Comparison of ENCODE assay signal across 7 mouse cellular contexts in the genomic region with DNA sequence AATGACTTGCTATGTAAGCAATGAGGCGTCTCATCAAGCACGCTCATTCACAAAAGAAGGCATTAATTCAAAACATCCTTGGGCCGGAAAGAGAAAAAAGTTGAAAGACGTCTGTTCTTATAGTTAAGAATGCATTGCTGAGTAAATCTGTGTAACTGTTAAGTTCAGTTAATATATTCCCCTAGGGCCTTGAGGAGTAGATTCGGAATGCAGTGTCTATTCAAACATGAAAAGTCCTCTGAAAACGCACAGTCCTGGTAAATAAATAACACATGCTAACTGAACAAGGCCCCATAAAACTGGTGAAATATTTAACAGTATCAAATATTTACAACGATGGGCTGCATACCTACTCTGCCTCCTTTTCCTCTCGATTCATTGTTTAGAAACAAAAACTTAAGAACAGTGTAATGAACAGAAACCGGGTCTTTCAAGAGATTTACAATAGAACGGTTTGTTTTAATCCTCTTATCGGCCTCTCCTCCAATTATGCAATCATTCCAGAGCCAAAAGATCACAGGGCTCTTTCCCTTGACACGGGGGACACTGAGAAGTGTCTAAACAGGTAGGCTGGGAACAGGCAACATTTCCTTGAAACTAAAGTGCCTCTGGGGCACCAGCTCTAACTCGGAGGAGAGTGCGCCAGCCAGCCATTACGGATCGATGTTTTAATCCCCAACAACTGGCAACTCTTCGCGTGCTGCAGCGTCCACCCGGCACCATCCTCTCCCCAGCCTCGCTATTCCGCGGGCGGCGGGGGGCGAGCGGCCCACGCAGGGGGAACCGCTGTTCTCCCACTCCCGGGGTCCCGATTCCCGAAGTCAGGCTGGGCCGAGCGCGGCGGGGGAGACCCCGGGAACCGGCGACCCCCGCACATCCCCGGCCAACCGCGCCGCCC. TPM values are rescaled to one million over a fixed set of nuclear protein-coding genes. Genes with fewer than 3 reads are reported as not detected.
DNase-seq lines count a peak whose midpoint lies in the region; ATAC-seq and TF ChIP-seq lines count a peak whose summit lies in the region.

No protein-coding gene starts in this region.

- H3K9ac ChIP-seq in forebrain, embryonic 16.5 days (replicated peaks; ENCODE audit: low read depth, low read length) = peak overlapping the region; percentile 79
- peak overlapping the region; percentile 82 for H3K9ac ChIP-seq in kidney, embryonic 15.5 days
- peak overlapping the region; percentile 46 for H3K9ac ChIP-seq in lung, postnatal 0 days (replicated peaks; ENCODE audit: low read depth)

- WGBS in forebrain, embryonic 16.5 days = under 1% methylated on average over 41 of the region's 44 CpGs
- 2% methylated on average over 44 of the region's 44 CpGs for WGBS in kidney, embryonic 15.5 days
- WGBS in lung, postnatal 0 days = 3% methylated on average over 36 of the region's 44 CpGs

- peak; percentile 26 for ATAC-seq in forebrain, embryonic 16.5 days
- ATAC-seq in kidney, embryonic 15.5 days (replicated peaks; ENCODE audit: low FRiP score) = peak; percentile 45
- ATAC-seq in lung, postnatal 0 days = peak; percentile 4

- no peaks in the 10 kb centered on the region for H3K36me3 ChIP-seq in forebrain, embryonic 16.5 days (ENCODE audit: control insufficient read depth, insufficient read depth)
- no peaks in the 10 kb centered on the region for H3K36me3 ChIP-seq in kidney, embryonic 15.5 days
- no peaks in the 10 kb centered on the region for H3K36me3 ChIP-seq in lung, postnatal 0 days (ENCODE audit: insufficient read depth, low read length)

- TF ChIP-seq EP300 in lung, postnatal 0 days (IDR thresholded peaks at IDR 0.05) = peak; percentile 23; the same call in 1 of the 2 replicates

- no peaks in the 10 kb centered on the region for H3K9me3 ChIP-seq in forebrain, embryonic 16.5 days (ENCODE audit: control insufficient read depth, low read length)
- no peaks in the 10 kb centered on the region for H3K9me3 ChIP-seq in kidney, embryonic 15.5 days (replicated peaks)
- H3K9me3 ChIP-seq in lung, postnatal 0 days (ENCODE audit: low read length) = no peaks in the 10 kb centered on the region

- no peaks in the 10 kb centered on the region for H3K27me3 ChIP-seq in forebrain, embryonic 16.5 days (replicated peaks; ENCODE audit: control insufficient read depth, insufficient read depth, low read length)
- H3K27me3 ChIP-seq in kidney, embryonic 15.5 days = no peaks in the 10 kb centered on the region
- H3K27me3 ChIP-seq in lung, postnatal 0 days (replicated peaks; ENCODE audit: insufficient read depth, low read length) = no peaks in the 10 kb centered on the region

- peak overlapping the region; percentile 69 for H3K27ac ChIP-seq in forebrain, embryonic 16.5 days (ENCODE audit: low read length)
- peak overlapping the region; percentile 94 for H3K27ac ChIP-seq in kidney, embryonic 15.5 days
- H3K27ac ChIP-seq in lung, postnatal 0 days (ENCODE audit: low read length) = peak overlapping the region; percentile 72

- TF ChIP-seq CTCF in brain, embryonic 14.5 days (IDR thresholded peaks at IDR 0.05; ENCODE audit: borderline replicate concordance, extremely low read depth, insufficient read depth, insufficient read length) = no peak
- no peak for TF ChIP-seq CTCF in lung, postnatal 0 days (IDR thresholded peaks at IDR 0.05)

- H3K4me2 ChIP-seq in forebrain, embryonic 16.5 days (ENCODE audit: low read length) = peak overlapping the region; percentile 69
- H3K4me2 ChIP-seq in kidney, embryonic 15.5 days = peak overlapping the region; percentile 84
- H3K4me2 ChIP-seq in lung, postnatal 0 days (replicated peaks; ENCODE audit: low read depth, low read length) = peak overlapping the region; percentile 85

- peaks cover 14% of the 10 kb centered on the region for H3K4me1 ChIP-seq in forebrain, embryonic 16.5 days (replicated peaks; ENCODE audit: control insufficient read depth, insufficient read depth, low read length)
- peaks cover 21% of the 10 kb centered on the region for H3K4me1 ChIP-seq in kidney, embryonic 15.5 days
- no peaks in the 10 kb centered on the region for H3K4me1 ChIP-seq in lung, postnatal 0 days (ENCODE audit: insufficient read depth, low read depth, low read length)

- no peak for TF ChIP-seq POLR2A in brain, embryonic 14.5 days (IDR thresholded peaks at IDR 0.05; ENCODE audit: borderline replicate concordance, extremely low read depth, insufficient read depth, insufficient read length, poor library complexity, severe bottlenecking)

- H3K4me3 ChIP-seq in forebrain, embryonic 16.5 days (replicated peaks; ENCODE audit: low read length) = peak overlapping the region; percentile 83
- H3K4me3 ChIP-seq in kidney, embryonic 15.5 days (replicated peaks) = peak overlapping the region; percentile 85
- H3K4me3 ChIP-seq in lung, postnatal 0 days (ENCODE audit: low read depth, low read length) = peak overlapping the region; percentile 84

- DNase-seq in urinary bladder, postnatal 25 days (ENCODE audit: low spot score) = peak; percentile 22
- no peak for DNase-seq in urinary bladder, postnatal 4 days (ENCODE audit: low spot score in 2 of 2)
- peak; percentile 63 for DNase-seq in brain, embryonic 14.5 days (ENCODE audit: low read depth)
- DNase-seq in lung, postnatal 0 days (ENCODE audit: low spot score) = peak; percentile 53
- peak; percentile 22 for DNase-seq in right cerebral cortex, postnatal 14 days

RNA-seq across cellular contexts. Expression of gene Rab3ip, which starts 1.2 kb away (rescaled TPM):
- polyA plus RNA-seq in brain, embryonic 14.5 days (2012; rRNA removed) = 48.9 and 65.7 TPM in 2 replicates
- 48.2 and 51.3 TPM in 2 replicates for polyA plus RNA-seq in forebrain, embryonic 16.5 days (2015; fragmentation: Nextera tagmentation; extraction: Ambion mirVana)
- 114 and 121 TPM in 2 replicates for polyA plus RNA-seq in kidney, embryonic 15.5 days (2015; fragmentation: Nextera tagmentation; extraction: Ambion mirVana)
- 29.5 and 34.2 TPM in 2 replicates for polyA plus RNA-seq in lung, postnatal 0 days (2015; fragmentation: Nextera tagmentation; extraction: Ambion mirVana)

RNA-seq across cellular contexts. Expression of gene Gm10271, which starts 23.0 kb away (rescaled TPM):
- not detected in 2 replicates for polyA plus RNA-seq in brain, embryonic 14.5 days (2012; rRNA removed)
- polyA plus RNA-seq in forebrain, embryonic 16.5 days (2015; fragmentation: Nextera tagmentation; extraction: Ambion mirVana) = not detected in 2 replicates
- not detected in 2 replicates for polyA plus RNA-seq in kidney, embryonic 15.5 days (2015; fragmentation: Nextera tagmentation; extraction: Ambion mirVana)
- polyA plus RNA-seq in lung, postnatal 0 days (2015; fragmentation: Nextera tagmentation; extraction: Ambion mirVana) = not detected in 2 replicates

RNA-seq across cellular contexts. Expression of gene Best3, which starts 36.8 kb away (rescaled TPM):
- polyA plus RNA-seq in brain, embryonic 14.5 days (2012; rRNA removed) = 0.11 and 0.18 TPM in 2 replicates
- polyA plus RNA-seq in forebrain, embryonic 16.5 days (2015; fragmentation: Nextera tagmentation; extraction: Ambion mirVana) = not detected in 2 replicates
- 0.30 and 0.44 TPM in 2 replicates for polyA plus RNA-seq in kidney, embryonic 15.5 days (2015; fragmentation: Nextera tagmentation; extraction: Ambion mirVana)
- 0.15 and 0.43 TPM in 2 replicates for polyA plus RNA-seq in lung, postnatal 0 days (2015; fragmentation: Nextera tagmentation; extraction: Ambion mirVana)

RNA-seq across cellular contexts. Expression of gene Myrfl, which starts 52.6 kb away (rescaled TPM):
- 0.05 and 0.10 TPM in 2 replicates for polyA plus RNA-seq in brain, embryonic 14.5 days (2012; rRNA removed)
- polyA plus RNA-seq in forebrain, embryonic 16.5 days (2015; fragmentation: Nextera tagmentation; extraction: Ambion mirVana) = 0.09 and 0.12 TPM in 2 replicates
- polyA plus RNA-seq in kidney, embryonic 15.5 days (2015; fragmentation: Nextera tagmentation; extraction: Ambion mirVana) = 0.16 and 0.23 TPM in 2 replicates
- polyA plus RNA-seq in lung, postnatal 0 days (2015; fragmentation: Nextera tagmentation; extraction: Ambion mirVana) = not detected in 2 replicates

Comparison
In these comparisons a context has a peak if more than half of its experiments do, and no peak if none do; other contexts are left out.
1. DNase-seq: peak in urinary bladder, postnatal 25 days (single experiment), brain, embryonic 14.5 days (single experiment), lung, postnatal 0 days (single experiment) and right cerebral cortex, postnatal 14 days (single experiment); none in urinary bladder, postnatal 4 days (0 of 2).
2. Peak in every context shown above with its lines, with median percentiles within 50 percentile points of each other: ATAC-seq, H3K27ac ChIP-seq, H3K4me2 ChIP-seq, H3K4me3 ChIP-seq and H3K9ac ChIP-seq.